Mouse (Mus musculus): Measurements from ENCODE around the gene Bank1. TPM values are rescaled to one million over a fixed set of nuclear protein-coding genes. Genes with fewer than 3 reads are reported as not detected.

Bank1 gene
- polyA plus RNA-seq, 1 experiment: 0.01 TPM

GRCm38 (mm10) chr3:136230602-136231151 is 95.2 kb downstream of the Bank1 start:
- no peak for TF ChIP-seq TAL1 (IDR thresholded peaks at IDR 0.05; ENCODE audit: low read length)
- TF ChIP-seq GATA1 (IDR thresholded peaks at IDR 0.05; ENCODE audit: low read length): no peak
- H3K4me1 ChIP-seq (ENCODE audit: control insufficient read depth): no peaks in the 10 kb centered on the region
- H3K4me3 ChIP-seq (replicated peaks): no peak overlapping the region
- H3K9me3 ChIP-seq (ENCODE audit: control insufficient read depth, low read length): no peaks in the 10 kb centered on the region
- H3K36me3 ChIP-seq (ENCODE audit: control insufficient read depth): no peaks in the 10 kb centered on the region
- no peaks in the 10 kb centered on the region for H3K27me3 ChIP-seq (ENCODE audit: control insufficient read depth)

GRCm38 (mm10) chr3:136189661-136190228 is 136.1 kb downstream of the Bank1 start:
- TF ChIP-seq TAL1 (IDR thresholded peaks at IDR 0.05; ENCODE audit: low read length) (no peak), GATA1 (IDR thresholded peaks at IDR 0.05; ENCODE audit: low read length) (no peak)
- Histone ChIP-seq H3K4me3 (replicated peaks) (no peak overlapping the region), H3K36me3 (ENCODE audit: control insufficient read depth) (no peaks in the 10 kb centered on the region), H3K4me1 (ENCODE audit: control insufficient read depth) (no peaks in the 10 kb centered on the region), H3K27me3 (ENCODE audit: control insufficient read depth) (no peaks in the 10 kb centered on the region), H3K9me3 (ENCODE audit: control insufficient read depth, low read length) (no peaks in the 10 kb centered on the region)

GRCm38 (mm10) chr3:136186548-136187113 is 139.2 kb downstream of the Bank1 start:
- no peak overlapping the region for H3K4me3 ChIP-seq (replicated peaks)
- no peaks in the 10 kb centered on the region for H3K9me3 ChIP-seq (ENCODE audit: control insufficient read depth, low read length)
- H3K36me3 ChIP-seq (ENCODE audit: control insufficient read depth): no peaks in the 10 kb centered on the region
- H3K4me1 ChIP-seq (ENCODE audit: control insufficient read depth): no peaks in the 10 kb centered on the region
- H3K27me3 ChIP-seq (ENCODE audit: control insufficient read depth): no peaks in the 10 kb centered on the region
- TF ChIP-seq TAL1 (IDR thresholded peaks at IDR 0.05; ENCODE audit: low read length) (no peak), GATA1 (IDR thresholded peaks at IDR 0.05; ENCODE audit: low read length) (no peak)

- H3K4me3 ChIP-seq (replicated peaks): no peak overlapping the region
- H3K36me3 ChIP-seq (ENCODE audit: control insufficient read depth): no peaks in the 10 kb centered on the region
- TF ChIP-seq GATA1 (IDR thresholded peaks at IDR 0.05; ENCODE audit: low read length) (no peak), TAL1 (IDR thresholded peaks at IDR 0.05; ENCODE audit: low read length) (no peak)
- no peaks in the 10 kb centered on the region for H3K27me3 ChIP-seq (ENCODE audit: control insufficient read depth)
- no peaks in the 10 kb centered on the region for H3K9me3 ChIP-seq (ENCODE audit: control insufficient read depth, low read length)
- no peaks in the 10 kb centered on the region for H3K4me1 ChIP-seq (ENCODE audit: control insufficient read depth)
Observed at GRCm38 (mm10) chr3:136171631-136172030, 154.2 kb downstream of the Bank1 start.

GRCm38 (mm10) chr3:136168071-136168470 is 157.8 kb downstream of the Bank1 start:
- no peaks in the 10 kb centered on the region for H3K36me3 ChIP-seq (ENCODE audit: control insufficient read depth)
- TF ChIP-seq TAL1 (IDR thresholded peaks at IDR 0.05; ENCODE audit: low read length) (no peak), GATA1 (IDR thresholded peaks at IDR 0.05; ENCODE audit: low read length) (no peak)
- no peak overlapping the region for H3K4me3 ChIP-seq (replicated peaks)
- no peaks in the 10 kb centered on the region for H3K27me3 ChIP-seq (ENCODE audit: control insufficient read depth)
- H3K4me1 ChIP-seq (ENCODE audit: control insufficient read depth): no peaks in the 10 kb centered on the region
- H3K9me3 ChIP-seq (ENCODE audit: control insufficient read depth, low read length): no peaks in the 10 kb centered on the region; the same call in 1 of the 2 replicates

- Histone ChIP-seq H3K9me3 (ENCODE audit: control insufficient read depth, low read length) (no peaks in the 10 kb centered on the region; the same call in 1 of the 2 replicates), H3K27me3 (ENCODE audit: control insufficient read depth) (no peaks in the 10 kb centered on the region), H3K4me3 (replicated peaks) (no peak overlapping the region), H3K36me3 (ENCODE audit: control insufficient read depth) (no peaks in the 10 kb centered on the region), H3K4me1 (ENCODE audit: control insufficient read depth) (no peaks in the 10 kb centered on the region)
- TF ChIP-seq GATA1 (IDR thresholded peaks at IDR 0.05; ENCODE audit: low read length): no peak
- TF ChIP-seq TAL1 (IDR thresholded peaks at IDR 0.05; ENCODE audit: low read length): no peak
Observed at GRCm38 (mm10) chr3:136166671-136167070, 159.2 kb downstream of the Bank1 start.

GRCm38 (mm10) chr3:136166033-136166361 is 159.9 kb downstream of the Bank1 start:
- H3K27me3 ChIP-seq (ENCODE audit: control insufficient read depth): no peaks in the 10 kb centered on the region
- H3K9me3 ChIP-seq (ENCODE audit: control insufficient read depth, low read length): no peaks in the 10 kb centered on the region; the same call in 1 of the 2 replicates
- no peak overlapping the region for H3K4me3 ChIP-seq (replicated peaks)
- no peaks in the 10 kb centered on the region for H3K4me1 ChIP-seq (ENCODE audit: control insufficient read depth)
- no peak for TF ChIP-seq TAL1 (IDR thresholded peaks at IDR 0.05; ENCODE audit: low read length)
- no peak for TF ChIP-seq GATA1 (IDR thresholded peaks at IDR 0.05; ENCODE audit: low read length)
- H3K36me3 ChIP-seq (ENCODE audit: control insufficient read depth): no peaks in the 10 kb centered on the region

- Histone ChIP-seq H3K9me3 (ENCODE audit: control insufficient read depth, low read length) (no peaks in the 10 kb centered on the region; the same call in 1 of the 2 replicates), H3K4me3 (replicated peaks) (no peak overlapping the region)
- TF ChIP-seq TAL1 (IDR thresholded peaks at IDR 0.05; ENCODE audit: low read length) (no peak), GATA1 (IDR thresholded peaks at IDR 0.05; ENCODE audit: low read length) (no peak)
Observed at GRCm38 (mm10) chr3:136165167-136166032, 160.5 kb downstream of the Bank1 start.

GRCm38 (mm10) chr3:136158059-136158458 is 167.8 kb downstream of the Bank1 start:
- Histone ChIP-seq H3K9me3 (ENCODE audit: control insufficient read depth, low read length) (no peaks in the 10 kb centered on the region), H3K27me3 (ENCODE audit: control insufficient read depth) (no peaks in the 10 kb centered on the region), H3K4me1 (ENCODE audit: control insufficient read depth) (no peaks in the 10 kb centered on the region), H3K36me3 (ENCODE audit: control insufficient read depth) (no peaks in the 10 kb centered on the region), H3K4me3 (replicated peaks) (no peak overlapping the region)
- TF ChIP-seq GATA1 (IDR thresholded peaks at IDR 0.05; ENCODE audit: low read length): no peak

More at GRCm38 (mm10) chr3:136165167-136166032, 160.5 kb downstream of the Bank1 start:
- Histone ChIP-seq H3K4me1 (ENCODE audit: control insufficient read depth) (no peaks in the 10 kb centered on the region), H3K27me3 (ENCODE audit: control insufficient read depth) (no peaks in the 10 kb centered on the region), H3K36me3 (ENCODE audit: control insufficient read depth) (no peaks in the 10 kb centered on the region)

All from erythroblast, embryonic 14.5 days (primary cell).